Mouse (Mus musculus) right cerebral cortex, postnatal 4 days (tissue): ENCODE results near the gene Nrd1.

ENCODE experiments used
- DNase-seq: peaks from one replicate; pipeline ENCODE4 v3.0.0-alpha.2; 2022

Gene Nrd1

GRCm38 (mm10) chr4:109103145-109103883, 102.9 kb downstream of the Nrd1 start:
- DNase-seq: no peak

GRCm38 (mm10) chr4:109105254-109105653, 104.8 kb downstream of the Nrd1 start:
- DNase-seq: no peak

- peak; percentile 11 for DNase-seq
Measured at GRCm38 (mm10) chr4:109106034-109106433, 105.6 kb downstream of the Nrd1 start.

- DNase-seq: no peak
Measured at GRCm38 (mm10) chr4:109106594-109106993, 106.1 kb downstream of the Nrd1 start.

GRCm38 (mm10) chr4:109109012-109109411, 108.6 kb downstream of the Nrd1 start:
- DNase-seq: no peak

- DNase-seq: no peak
Measured at GRCm38 (mm10) chr4:109109686-109110085, 109.2 kb downstream of the Nrd1 start.

GRCm38 (mm10) chr4:109110978-109111377, 110.5 kb downstream of the Nrd1 start:
- no peak for DNase-seq
